Mouse (Mus musculus): Measurements from ENCODE around the gene H2-M10.4.
"Not testable (repeated sequence)": the region's sequence is repeated elsewhere in the genome, so short reads cannot be mapped to it uniquely, and the experiment has no call there.

Gene H2-M10.4

DNA sequence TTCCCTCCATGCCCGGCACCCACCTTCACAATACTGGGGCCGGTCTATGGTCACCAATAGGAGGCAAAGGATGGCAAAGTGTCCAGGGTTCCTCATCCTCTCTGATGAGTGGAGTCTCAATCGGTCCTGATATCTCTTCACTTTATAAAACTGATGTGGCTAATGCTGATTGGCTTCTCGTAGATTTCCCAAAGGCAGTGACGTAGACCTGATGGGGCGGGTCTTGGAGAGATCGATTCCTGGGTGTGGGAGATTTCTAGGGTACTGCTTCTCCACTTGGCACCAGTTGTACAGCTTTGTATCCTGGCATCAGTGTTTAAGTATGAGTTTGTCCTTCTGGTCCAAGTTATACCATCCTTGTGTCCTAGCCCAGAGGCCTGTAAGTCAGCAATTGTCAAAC lies at the start of gene H2-M10.4:
Gene H2-M10.4, minus strand, starts transcription at position 101 of the 400 bp plus-strand sequence.
- DNase-seq = no peak

DNA sequence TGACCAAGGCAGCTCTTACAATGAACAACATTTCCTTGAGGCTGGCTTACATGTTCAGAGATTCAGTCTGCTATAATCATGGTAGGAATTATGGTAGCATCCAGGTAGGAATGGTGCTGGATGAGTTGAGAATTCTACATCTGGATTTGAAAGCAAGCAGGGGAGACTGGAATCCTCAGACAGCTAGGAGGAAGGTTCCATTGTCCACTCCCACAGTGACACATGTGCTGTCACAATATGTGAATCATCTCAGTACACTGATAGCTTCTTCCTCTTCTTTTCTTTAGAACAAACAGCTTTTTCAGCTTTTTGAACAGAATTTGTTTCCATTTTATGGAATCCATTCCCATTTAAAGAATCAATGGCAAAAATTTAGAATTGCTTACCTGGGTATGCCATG lies 41.8 kb upstream of the H2-M10.4 start:
- DNase-seq = no peak

DNA sequence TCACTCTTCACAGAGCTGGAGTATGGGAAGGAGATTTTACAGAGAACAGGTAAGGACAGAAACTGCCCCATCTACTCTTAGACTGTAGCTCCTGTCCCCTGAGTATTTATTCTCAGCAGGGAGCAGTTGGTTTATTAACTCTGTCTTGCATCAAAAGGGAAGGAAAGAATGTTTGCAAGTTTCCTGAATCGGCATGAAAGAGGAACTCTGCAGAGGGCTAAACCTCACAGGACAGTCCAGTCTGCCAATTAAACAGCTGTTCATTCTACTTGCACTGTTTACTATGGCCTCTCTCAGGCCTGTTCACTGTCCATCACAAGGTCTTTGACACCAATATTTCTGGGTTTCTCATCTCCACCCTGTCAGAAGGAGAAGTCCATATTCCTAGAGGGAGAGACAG lies 38.3 kb upstream of the H2-M10.4 start:
- DNase-seq = no peak

DNA sequence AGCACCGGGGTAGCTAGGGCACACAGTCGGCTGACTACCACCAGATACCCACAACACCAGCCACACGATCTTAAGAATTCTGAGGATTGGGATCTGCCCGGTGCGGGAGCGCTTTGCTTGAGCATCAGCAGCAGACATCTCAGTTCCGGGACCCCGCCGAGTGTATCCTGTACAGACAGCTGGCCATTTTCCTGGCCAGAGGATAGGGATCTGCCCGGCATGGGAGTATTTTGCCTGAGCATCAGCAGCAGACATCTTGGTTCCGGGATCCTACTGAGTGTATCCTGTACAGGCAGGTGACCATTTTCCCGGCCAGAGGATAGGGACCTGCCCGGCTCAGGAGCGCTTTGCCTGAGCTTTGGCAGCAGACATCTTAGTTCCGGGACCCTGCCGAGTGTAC lies 26.0 kb upstream of the H2-M10.4 start:
- not testable (repeated sequence) for DNase-seq

DNA sequence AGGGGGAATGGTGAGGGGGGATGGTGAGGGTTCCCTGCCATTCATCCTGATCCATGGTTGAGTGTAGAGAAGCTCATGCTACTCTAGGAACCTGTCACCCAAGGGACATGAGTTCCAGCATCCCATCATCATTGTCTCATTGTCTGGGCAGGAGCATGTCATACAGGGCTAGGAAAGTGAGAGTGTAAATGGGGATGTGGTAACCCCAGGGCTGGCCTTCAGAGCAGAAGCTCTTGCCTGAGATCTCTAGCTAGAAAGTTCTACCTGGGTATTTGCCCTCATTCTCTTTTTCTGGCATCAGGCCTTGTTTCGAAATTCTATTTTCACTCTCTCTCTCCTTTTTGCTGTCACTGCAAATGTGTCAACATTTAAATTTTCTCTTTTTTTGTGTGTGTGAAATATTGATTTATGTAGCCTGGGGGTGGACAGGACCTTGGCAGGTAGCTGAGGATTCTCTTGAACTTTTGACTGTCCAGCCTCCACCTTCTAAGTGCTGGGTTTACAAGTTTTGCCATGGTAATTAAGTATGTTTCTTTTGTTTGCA lies 24.6 kb upstream of the H2-M10.4 start:
- DNase-seq = no peak

DNA sequence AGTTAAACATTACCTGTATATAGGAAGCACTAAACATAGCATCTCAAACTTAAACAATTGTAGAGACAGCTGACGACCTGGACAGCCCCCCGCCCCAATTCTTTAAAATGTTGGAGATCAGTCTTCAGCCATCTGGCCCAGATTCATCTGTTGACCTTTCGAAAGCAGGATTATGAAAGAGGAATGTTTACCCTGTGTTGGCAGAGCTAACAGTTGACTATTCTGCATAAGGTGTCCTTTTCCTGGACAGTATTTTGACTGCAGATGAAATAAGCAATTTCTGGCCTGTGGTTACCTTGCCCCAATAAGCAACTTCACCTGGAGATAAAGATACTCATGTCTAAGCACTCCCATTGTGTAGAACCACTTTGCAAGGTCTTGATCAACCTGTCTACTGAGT lies 21.7 kb upstream of the H2-M10.4 start:
- DNase-seq = no peak

DNA sequence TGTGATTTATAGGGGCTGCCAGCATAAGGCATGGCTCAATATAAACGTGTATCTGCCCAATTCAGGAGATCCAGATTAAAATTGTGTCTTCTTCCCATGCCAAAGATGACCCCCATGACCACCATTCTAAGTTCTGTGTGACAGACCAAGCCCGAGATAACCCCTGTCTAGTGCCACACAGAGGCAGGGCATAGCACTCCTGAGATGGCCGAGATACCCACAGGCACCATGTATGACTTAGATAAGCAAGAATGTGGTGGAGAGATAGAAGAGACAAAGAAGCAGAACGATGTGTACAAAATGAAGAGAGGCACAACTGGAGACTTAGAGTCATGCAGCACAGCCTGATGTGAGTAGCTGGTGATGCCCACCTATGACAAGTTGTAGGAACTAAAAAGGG lies 5.9 kb downstream of the H2-M10.4 start:
- DNase-seq = no peak

DNA sequence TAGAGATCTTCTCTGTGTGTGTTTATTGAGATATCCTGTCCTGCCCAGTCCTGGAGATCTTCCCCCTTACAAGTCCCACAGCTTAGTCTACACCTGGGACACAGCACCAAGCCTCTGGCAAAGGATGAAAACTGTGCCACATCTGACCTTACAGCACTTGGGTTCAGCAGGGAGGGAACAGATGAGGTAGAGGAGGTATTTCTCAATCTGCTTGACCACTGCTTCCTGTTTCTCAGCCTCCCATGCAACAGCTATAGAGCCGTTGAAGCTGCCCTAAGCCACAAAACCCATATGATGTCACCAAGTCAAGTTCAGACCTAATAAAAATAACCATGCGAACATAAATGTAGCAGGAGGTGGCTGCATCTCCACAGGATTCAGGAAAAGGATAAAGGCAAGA lies 30.7 kb downstream of the H2-M10.4 start:
- no peak for DNase-seq

DNA sequence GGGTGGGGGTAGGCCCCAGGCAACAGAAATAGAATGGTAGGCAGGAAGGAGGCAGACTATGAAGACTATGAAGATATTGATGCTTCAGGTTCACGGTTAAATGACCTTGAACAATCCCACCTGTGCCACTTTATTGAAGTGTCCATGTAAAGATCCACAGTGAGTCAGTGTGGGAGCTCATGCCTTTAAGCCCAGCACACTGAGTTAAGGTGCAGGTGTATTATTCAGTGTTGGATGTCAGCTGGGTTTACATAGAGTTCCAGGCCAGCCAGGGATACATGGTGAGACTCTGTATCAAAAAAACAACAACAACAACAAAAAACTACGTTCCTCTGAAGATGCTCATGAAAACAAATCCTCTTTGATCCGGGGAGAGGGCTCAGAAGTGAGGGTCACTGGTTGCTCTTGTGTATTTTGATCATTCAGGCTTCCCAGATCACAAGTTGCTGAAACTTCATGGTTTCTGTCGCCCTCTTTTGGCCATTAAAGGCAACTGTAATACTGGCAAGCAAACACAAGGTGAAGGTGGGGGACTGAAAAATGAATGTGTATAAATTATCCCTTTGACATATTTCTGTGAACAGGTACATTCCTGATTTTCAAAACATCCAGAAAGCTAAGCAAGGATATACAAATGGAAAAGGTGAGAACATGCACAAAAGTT lies 43.9 kb downstream of the H2-M10.4 start:
- DNase-seq = peak; percentile 5 to 43

DNA sequence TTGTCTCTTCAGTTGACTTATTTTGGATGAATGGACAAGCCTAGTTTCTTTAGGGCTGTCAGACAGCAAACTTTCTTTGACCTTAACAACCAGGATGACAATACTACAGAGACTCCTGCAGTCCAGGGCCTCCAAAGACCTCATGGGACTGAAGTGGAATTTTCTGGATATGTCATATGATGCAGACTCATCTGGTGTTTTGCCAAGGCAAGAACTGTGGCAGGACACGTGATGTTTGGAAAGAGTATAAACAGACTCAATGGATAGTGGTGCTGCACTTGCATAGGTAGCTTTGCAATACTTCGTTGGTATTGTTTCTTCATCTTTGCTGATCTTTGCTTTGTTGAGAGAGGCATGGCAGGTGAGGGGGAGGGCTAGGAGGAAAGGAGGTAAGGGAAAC lies 44.7 kb downstream of the H2-M10.4 start:
- no peak for DNase-seq

DNA sequence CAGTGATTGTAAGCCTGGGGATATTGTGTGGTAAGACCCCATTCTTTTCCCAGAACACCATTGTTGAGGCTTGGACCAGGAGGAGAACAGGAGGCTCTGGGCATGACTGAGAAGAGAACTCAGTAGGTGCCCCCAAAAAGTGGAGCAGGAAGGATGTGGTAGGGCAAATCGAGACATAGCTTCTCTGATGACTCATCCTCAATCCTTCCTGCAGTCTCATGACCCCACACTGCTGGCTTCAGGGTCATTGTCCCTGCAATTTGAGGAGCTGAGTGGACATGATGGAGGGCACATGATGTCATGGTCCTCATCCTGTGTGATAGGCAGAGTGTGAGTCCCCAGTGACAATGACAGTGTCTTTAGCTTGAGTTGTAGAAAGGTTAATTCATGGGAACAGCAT lies 46.7 kb downstream of the H2-M10.4 start:
- no peak for DNase-seq

DNA sequence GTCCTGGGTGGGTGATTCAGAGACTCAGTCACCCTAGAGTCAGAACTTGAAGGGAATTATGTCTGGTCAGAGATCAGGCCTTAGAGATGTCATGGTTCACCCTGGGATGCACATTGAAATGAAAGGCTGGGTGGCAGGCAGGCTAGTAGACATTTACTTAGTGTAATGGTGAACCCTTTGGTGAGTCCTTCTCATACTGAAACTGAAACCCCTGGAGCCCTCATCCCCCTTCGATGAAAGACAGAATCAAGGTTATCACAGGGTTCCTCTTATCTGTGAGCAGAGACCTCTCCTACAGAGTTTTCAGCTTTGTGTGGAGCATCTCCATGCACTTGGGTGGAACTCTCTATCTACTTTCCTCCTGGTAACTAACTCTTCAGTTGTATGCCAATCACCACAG lies 47.8 kb downstream of the H2-M10.4 start:
- DNase-seq = no peak
